Mouse (Mus musculus): ENCODE results near the gene Olfr301. TPM values are rescaled to one million over a fixed set of nuclear protein-coding genes. Genes with fewer than 3 reads are reported as not detected.

The Olfr301 gene
- polyA plus RNA-seq (2014; fragmentation: Nextera tagmentation; extraction: Ambion mirVana), result not detected in 2 replicates

GRCm38 (mm10) chr7:86403546-86403945, at the start of gene Olfr301:
Gene Olfr301 (plus strand): TSS chr7:86403846.
- H3K27ac ChIP-seq (replicated peaks in 1 of 2; ENCODE audit: control insufficient read depth in 1 of 2, insufficient read depth in 1 of 2, low read depth in 2 of 2, low read length in 2 of 2), result no peak within 1 kb of the TSS
- no peak for ATAC-seq (ENCODE audit: insufficient number of reproducible peaks, insufficient read depth, low FRiP score, low read depth)
- H3K27me3 ChIP-seq (ENCODE audit: control insufficient read depth, insufficient read depth, low read length), result no peaks in the 10 kb centered on the region
- H3K4me1 ChIP-seq (ENCODE audit: control insufficient read depth in 2 of 2, insufficient read depth in 2 of 2, low read length in 2 of 2), result no peaks in the 10 kb centered on the region
- no peak within 1 kb of the TSS for H3K4me2 ChIP-seq (ENCODE audit: low read length)
- no peaks in the 10 kb centered on the region for H3K9me3 ChIP-seq (ENCODE audit: control insufficient read depth, low read length)
- H3K4me3 ChIP-seq (ENCODE audit: control insufficient read depth in 1 of 2, insufficient read depth in 1 of 2, low read depth in 1 of 2, low read length in 2 of 2), result no peak within 1 kb of the TSS
- no peak within 1 kb of the TSS for H3K9ac ChIP-seq (ENCODE audit: low read length)
- H3K36me3 ChIP-seq (ENCODE audit: control insufficient read depth, insufficient read depth, low read length), result no peaks in the 10 kb centered on the region
- 72% methylated on average over 2 of the region's 2 CpGs for WGBS

DNA sequence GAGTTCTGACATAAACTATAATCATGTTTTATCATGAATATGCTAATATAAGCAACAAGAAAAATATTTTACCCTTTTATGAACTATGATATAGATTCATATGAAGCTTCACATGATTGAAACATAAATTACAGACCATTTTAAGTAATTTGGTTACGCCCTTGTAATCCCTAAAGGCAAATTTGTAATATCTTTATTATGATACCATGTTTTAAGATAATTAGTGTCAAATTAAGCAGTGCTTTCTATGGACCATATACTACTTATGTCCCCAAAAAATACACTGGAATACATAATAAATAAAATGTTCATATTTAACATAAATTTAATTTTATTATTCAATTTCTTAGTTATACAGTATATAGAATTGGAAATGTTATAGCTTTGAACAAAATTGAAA, 36.8 kb upstream of the Olfr301 start, which contains the start of gene Olfr305:
Gene Olfr305, minus strand, starts transcription at position 101 of the 400 bp plus-strand sequence.
- Histone ChIP-seq H3K4me2 (ENCODE audit: low read length) (no peak within 1 kb of the TSS), H3K27ac (replicated peaks in 1 of 2; ENCODE audit: control insufficient read depth in 1 of 2, insufficient read depth in 1 of 2, low read depth in 2 of 2, low read length in 2 of 2) (no peak within 1 kb of the TSS), H3K27me3 (ENCODE audit: control insufficient read depth, insufficient read depth, low read length) (no peaks in the 10 kb centered on the region), H3K4me1 (ENCODE audit: control insufficient read depth in 2 of 2, insufficient read depth in 2 of 2, low read length in 2 of 2) (no peaks in the 10 kb centered on the region), H3K4me3 (ENCODE audit: control insufficient read depth in 1 of 2, insufficient read depth in 1 of 2, low read depth in 1 of 2, low read length in 2 of 2) (no peak within 1 kb of the TSS), H3K36me3 (ENCODE audit: control insufficient read depth, insufficient read depth, low read length) (no peaks in the 10 kb centered on the region), H3K9me3 (ENCODE audit: control insufficient read depth, low read length) (no peaks in the 10 kb centered on the region), H3K9ac (ENCODE audit: low read length) (no peak within 1 kb of the TSS)
- no peak for ATAC-seq (ENCODE audit: insufficient number of reproducible peaks, insufficient read depth, low FRiP score, low read depth)
- WGBS, result 73% methylated on average over 1 of the region's 1 CpGs

- no peaks in the 10 kb centered on the region for H3K36me3 ChIP-seq (ENCODE audit: control insufficient read depth, insufficient read depth, low read length)
- no peak overlapping the region for H3K27ac ChIP-seq (replicated peaks in 1 of 2; ENCODE audit: control insufficient read depth in 1 of 2, insufficient read depth in 1 of 2, low read depth in 2 of 2, low read length in 2 of 2)
- H3K9me3 ChIP-seq (ENCODE audit: control insufficient read depth, low read length), result no peaks in the 10 kb centered on the region
- H3K4me3 ChIP-seq (ENCODE audit: control insufficient read depth in 1 of 2, insufficient read depth in 1 of 2, low read depth in 1 of 2, low read length in 2 of 2), result no peak overlapping the region
- 65% methylated on average over 3 of the region's 3 CpGs for WGBS
- H3K4me1 ChIP-seq (ENCODE audit: control insufficient read depth in 2 of 2, insufficient read depth in 2 of 2, low read length in 2 of 2), result no peaks in the 10 kb centered on the region
- H3K4me2 ChIP-seq (ENCODE audit: low read length), result no peak overlapping the region
- H3K9ac ChIP-seq (ENCODE audit: low read length), result no peak overlapping the region
- no peak for ATAC-seq (ENCODE audit: insufficient number of reproducible peaks, insufficient read depth, low FRiP score, low read depth)
- no peaks in the 10 kb centered on the region for H3K27me3 ChIP-seq (ENCODE audit: control insufficient read depth, insufficient read depth, low read length)
Measured at GRCm38 (mm10) chr7:86385769-86386168, 17.9 kb upstream of the Olfr301 start.

DNA sequence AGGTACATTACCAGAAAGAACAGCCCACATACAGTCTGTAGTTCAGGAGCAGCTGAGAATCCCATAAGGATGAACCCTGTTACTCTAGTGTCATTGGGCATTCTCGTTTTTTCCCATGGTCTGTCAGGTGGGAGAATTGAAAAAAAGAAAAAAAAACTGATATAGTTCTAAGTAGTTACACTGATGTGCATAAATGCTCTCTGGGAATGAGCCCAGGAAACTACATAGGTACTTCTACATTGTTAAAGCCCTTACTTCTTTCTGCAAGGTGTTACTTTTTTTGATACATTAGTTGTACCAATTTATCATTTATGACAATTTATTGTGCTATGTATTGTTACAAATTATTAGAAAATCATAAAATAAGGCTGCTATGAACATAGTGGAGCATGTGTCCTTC, 17.1 kb upstream of the Olfr301 start, which contains the start of gene Olfr304:
Gene Olfr304, minus strand, starts transcription at position 101 of the 400 bp plus-strand sequence.
- ATAC-seq (ENCODE audit: insufficient number of reproducible peaks, insufficient read depth, low FRiP score, low read depth), result no peak
- 50% methylated on average over 1 of the region's 1 CpGs for WGBS

DNA sequence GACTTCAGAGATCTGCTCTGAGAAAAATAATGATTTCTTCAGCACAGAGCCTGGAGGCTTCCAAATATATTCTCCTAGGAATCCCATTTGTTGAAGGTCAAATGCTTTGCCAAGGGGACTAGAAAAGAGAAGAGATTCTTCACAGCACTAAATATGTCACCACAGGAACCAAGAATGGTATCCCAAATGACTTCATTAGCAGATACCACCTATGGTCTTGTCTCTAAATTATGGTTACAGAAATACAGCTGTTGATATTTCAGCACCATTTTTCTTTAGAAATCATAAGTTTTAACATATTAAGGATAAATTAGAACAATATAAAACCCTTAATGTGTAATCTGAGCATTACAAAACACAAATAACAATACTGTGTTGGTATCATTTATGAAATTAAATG, 6.0 kb upstream of the Olfr301 start, which contains the start of gene Olfr303:
Gene Olfr303, minus strand, starts transcription at position 101 of the 400 bp plus-strand sequence.
- Histone ChIP-seq H3K36me3 (ENCODE audit: control insufficient read depth, insufficient read depth, low read length) (no peaks in the 10 kb centered on the region), H3K9ac (ENCODE audit: low read length) (no peak within 1 kb of the TSS), H3K4me1 (ENCODE audit: control insufficient read depth in 2 of 2, insufficient read depth in 2 of 2, low read length in 2 of 2) (no peaks in the 10 kb centered on the region), H3K27ac (replicated peaks in 1 of 2; ENCODE audit: control insufficient read depth in 1 of 2, insufficient read depth in 1 of 2, low read depth in 2 of 2, low read length in 2 of 2) (no peak within 1 kb of the TSS), H3K9me3 (ENCODE audit: control insufficient read depth, low read length) (no peaks in the 10 kb centered on the region), H3K4me3 (ENCODE audit: control insufficient read depth in 1 of 2, insufficient read depth in 1 of 2, low read depth in 1 of 2, low read length in 2 of 2) (no peak within 1 kb of the TSS), H3K27me3 (ENCODE audit: control insufficient read depth, insufficient read depth, low read length) (no peaks in the 10 kb centered on the region), H3K4me2 (ENCODE audit: low read length) (no peak within 1 kb of the TSS)
- ATAC-seq (ENCODE audit: insufficient number of reproducible peaks, insufficient read depth, low FRiP score, low read depth), result no peak

More for the DNA sequence above, 17.1 kb upstream of the Olfr301 start, which contains the start of gene Olfr304:
- Histone ChIP-seq H3K4me3 (ENCODE audit: control insufficient read depth in 1 of 2, insufficient read depth in 1 of 2, low read depth in 1 of 2, low read length in 2 of 2) (no peak within 1 kb of the TSS), H3K36me3 (ENCODE audit: control insufficient read depth, insufficient read depth, low read length) (no peaks in the 10 kb centered on the region), H3K4me1 (ENCODE audit: control insufficient read depth in 2 of 2, insufficient read depth in 2 of 2, low read length in 2 of 2) (no peaks in the 10 kb centered on the region), H3K4me2 (ENCODE audit: low read length) (no peak within 1 kb of the TSS), H3K9me3 (ENCODE audit: control insufficient read depth, low read length) (no peaks in the 10 kb centered on the region), H3K27ac (replicated peaks in 1 of 2; ENCODE audit: control insufficient read depth in 1 of 2, insufficient read depth in 1 of 2, low read depth in 2 of 2, low read length in 2 of 2) (no peak within 1 kb of the TSS), H3K9ac (ENCODE audit: low read length) (no peak within 1 kb of the TSS), H3K27me3 (ENCODE audit: control insufficient read depth, insufficient read depth, low read length) (no peaks in the 10 kb centered on the region)

DNA sequence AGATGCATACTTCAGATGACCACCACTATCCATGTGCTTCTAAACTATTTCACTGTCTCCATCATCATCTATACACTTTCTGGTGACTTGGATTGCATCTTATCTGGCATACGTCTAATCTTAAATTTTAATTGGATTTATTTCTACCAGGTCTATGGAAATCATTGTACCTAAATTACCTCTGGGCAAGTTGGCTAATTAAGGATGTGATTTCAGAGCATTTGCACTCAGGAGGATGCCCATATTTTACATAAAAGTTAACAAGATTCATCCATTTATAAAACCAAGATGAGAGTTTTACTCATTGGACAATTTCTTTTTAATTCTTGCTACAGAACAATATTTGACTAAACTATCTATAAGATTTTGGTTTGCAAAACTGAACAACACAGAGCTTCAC, 56.0 kb downstream of the Olfr301 start, which contains the start of gene Olfr299:
Gene Olfr299, plus strand, starts transcription at position 301 of the 400 bp plus-strand sequence.
- no peaks in the 10 kb centered on the region for H3K9me3 ChIP-seq (ENCODE audit: control insufficient read depth, low read length)
- H3K4me2 ChIP-seq (ENCODE audit: low read length), result no peak within 1 kb of the TSS
- WGBS, result 82% methylated on average over 1 of the region's 1 CpGs
- ATAC-seq (ENCODE audit: insufficient number of reproducible peaks, insufficient read depth, low FRiP score, low read depth), result no peak
- H3K9ac ChIP-seq (ENCODE audit: low read length), result no peak within 1 kb of the TSS
- no peaks in the 10 kb centered on the region for H3K36me3 ChIP-seq (ENCODE audit: control insufficient read depth, insufficient read depth, low read length)
- H3K27ac ChIP-seq (replicated peaks in 1 of 2; ENCODE audit: control insufficient read depth in 1 of 2, insufficient read depth in 1 of 2, low read depth in 2 of 2, low read length in 2 of 2), result no peak within 1 kb of the TSS
- no peaks in the 10 kb centered on the region for H3K4me1 ChIP-seq (ENCODE audit: control insufficient read depth in 2 of 2, insufficient read depth in 2 of 2, low read length in 2 of 2)
- no peak within 1 kb of the TSS for H3K4me3 ChIP-seq (ENCODE audit: control insufficient read depth in 1 of 2, insufficient read depth in 1 of 2, low read depth in 1 of 2, low read length in 2 of 2)
- H3K27me3 ChIP-seq (ENCODE audit: control insufficient read depth, insufficient read depth, low read length), result no peaks in the 10 kb centered on the region

Other genes starting within 250 kb of the Olfr301 start
- not detected in 2 replicates for gene Vmn2r75, start 232.1 kb upstream of the Olfr301 start, polyA plus RNA-seq (2014; fragmentation: Nextera tagmentation; extraction: Ambion mirVana)
- gene Vmn2r76, start 157.5 kb upstream of the Olfr301 start, polyA plus RNA-seq (2014; fragmentation: Nextera tagmentation; extraction: Ambion mirVana), result not detected in 2 replicates
- not detected in 2 replicates for gene Olfr310, start 126.7 kb upstream of the Olfr301 start, polyA plus RNA-seq (2014; fragmentation: Nextera tagmentation; extraction: Ambion mirVana)
- gene Olfr309, start 90.1 kb upstream of the Olfr301 start, polyA plus RNA-seq (2014; fragmentation: Nextera tagmentation; extraction: Ambion mirVana), result not detected in 2 replicates
- gene Olfr308, start 78.2 kb upstream of the Olfr301 start, polyA plus RNA-seq (2014; fragmentation: Nextera tagmentation; extraction: Ambion mirVana), result not detected in 2 replicates
- not detected in 2 replicates for gene Olfr307, start 66.3 kb upstream of the Olfr301 start, polyA plus RNA-seq (2014; fragmentation: Nextera tagmentation; extraction: Ambion mirVana)
- gene Olfr305, start 36.9 kb upstream of the Olfr301 start, polyA plus RNA-seq (2014; fragmentation: Nextera tagmentation; extraction: Ambion mirVana), result not detected in 2 replicates
- not detected in 2 replicates for gene Olfr304, start 17.2 kb upstream of the Olfr301 start, polyA plus RNA-seq (2014; fragmentation: Nextera tagmentation; extraction: Ambion mirVana)
- gene Olfr303, start 6.1 kb upstream of the Olfr301 start, polyA plus RNA-seq (2014; fragmentation: Nextera tagmentation; extraction: Ambion mirVana), result not detected in 2 replicates
- not detected in 2 replicates for gene Olfr299, start 56.1 kb downstream of the Olfr301 start, polyA plus RNA-seq (2014; fragmentation: Nextera tagmentation; extraction: Ambion mirVana)
- gene Olfr298, start 88.6 kb downstream of the Olfr301 start, polyA plus RNA-seq (2014; fragmentation: Nextera tagmentation; extraction: Ambion mirVana), result not detected in 2 replicates
- not detected in 2 replicates for gene Olfr297, start 116.1 kb downstream of the Olfr301 start, polyA plus RNA-seq (2014; fragmentation: Nextera tagmentation; extraction: Ambion mirVana)
- not detected in 2 replicates for gene Olfr295, start 180.0 kb downstream of the Olfr301 start, polyA plus RNA-seq (2014; fragmentation: Nextera tagmentation; extraction: Ambion mirVana)
- not detected in 2 replicates for gene Olfr294, start 212.8 kb downstream of the Olfr301 start, polyA plus RNA-seq (2014; fragmentation: Nextera tagmentation; extraction: Ambion mirVana)
- gene Olfr293, start 245.2 kb downstream of the Olfr301 start, polyA plus RNA-seq (2014; fragmentation: Nextera tagmentation; extraction: Ambion mirVana), result not detected in 2 replicates

All from heart, embryonic 14.5 days (tissue).